Mouse (Mus musculus): ENCODE results near the gene Zbtb11.
"Not testable (repeated sequence)": the region's sequence is repeated elsewhere in the genome, so short reads cannot be mapped to it uniquely, and the experiment has no call there.

The Zbtb11 gene

DNA sequence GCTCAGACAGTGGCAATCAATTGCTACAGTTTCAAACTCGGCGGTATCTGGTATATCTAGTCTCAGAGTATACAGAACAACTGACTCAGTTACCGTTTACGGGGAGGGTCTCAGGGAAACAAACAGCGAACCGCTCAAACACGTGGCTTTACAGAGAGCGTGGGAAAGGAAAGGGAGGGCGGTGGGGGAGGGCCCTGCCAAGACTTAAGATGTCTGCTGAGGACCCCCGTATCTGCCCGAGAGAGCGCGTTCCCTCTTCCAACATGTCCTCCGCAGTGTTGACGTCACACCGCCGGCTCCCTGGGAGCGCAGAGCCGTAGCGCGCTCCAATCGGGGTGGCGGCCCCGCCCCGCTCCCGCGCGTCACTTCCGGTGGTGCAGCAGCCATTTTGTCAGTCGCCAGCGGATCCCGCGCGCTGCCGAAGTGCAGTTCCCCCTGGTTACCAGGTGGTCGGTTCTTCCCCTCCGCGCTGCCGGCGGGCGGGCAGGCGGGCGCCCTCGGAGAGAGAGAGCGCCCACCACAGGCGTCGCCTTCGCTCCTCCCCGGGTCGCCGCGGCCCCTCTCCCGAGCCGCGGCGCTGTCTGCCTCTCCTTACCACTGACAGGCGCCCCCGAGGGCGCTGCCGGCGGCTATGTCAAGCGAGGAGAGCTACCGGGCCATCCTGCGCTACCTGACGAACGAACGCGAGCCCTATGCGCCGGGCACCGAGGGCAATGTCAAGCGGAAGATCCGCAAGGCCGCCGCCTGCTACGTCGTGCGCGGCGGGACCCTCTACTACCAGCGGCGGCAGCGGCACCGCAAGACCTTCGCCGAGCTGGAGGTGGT, at the start of gene Zbtb11:
Gene Zbtb11 (plus strand): TSS at position 453 of the 825 bp plus-strand sequence.
- DNase-seq: peak; percentile 100

DNA sequence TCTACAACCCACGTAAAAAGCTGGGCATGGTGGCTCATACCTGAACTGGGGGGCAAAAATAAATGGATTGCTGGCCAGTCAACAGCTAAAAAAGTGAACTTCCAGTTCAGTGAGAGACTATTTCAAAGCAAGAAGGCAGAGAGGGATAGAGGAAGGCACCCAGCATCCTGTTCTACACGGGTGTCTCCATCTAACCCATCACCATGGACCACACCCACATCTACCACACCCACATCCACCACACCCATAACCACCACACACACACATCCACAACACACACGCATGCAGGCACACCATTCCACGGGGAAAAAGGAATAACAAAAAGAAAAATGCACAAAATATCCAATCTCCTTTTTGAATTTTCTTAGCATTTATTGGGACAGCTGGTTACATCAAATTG, 49.7 kb upstream of the Zbtb11 start:
- no peak for DNase-seq

DNA sequence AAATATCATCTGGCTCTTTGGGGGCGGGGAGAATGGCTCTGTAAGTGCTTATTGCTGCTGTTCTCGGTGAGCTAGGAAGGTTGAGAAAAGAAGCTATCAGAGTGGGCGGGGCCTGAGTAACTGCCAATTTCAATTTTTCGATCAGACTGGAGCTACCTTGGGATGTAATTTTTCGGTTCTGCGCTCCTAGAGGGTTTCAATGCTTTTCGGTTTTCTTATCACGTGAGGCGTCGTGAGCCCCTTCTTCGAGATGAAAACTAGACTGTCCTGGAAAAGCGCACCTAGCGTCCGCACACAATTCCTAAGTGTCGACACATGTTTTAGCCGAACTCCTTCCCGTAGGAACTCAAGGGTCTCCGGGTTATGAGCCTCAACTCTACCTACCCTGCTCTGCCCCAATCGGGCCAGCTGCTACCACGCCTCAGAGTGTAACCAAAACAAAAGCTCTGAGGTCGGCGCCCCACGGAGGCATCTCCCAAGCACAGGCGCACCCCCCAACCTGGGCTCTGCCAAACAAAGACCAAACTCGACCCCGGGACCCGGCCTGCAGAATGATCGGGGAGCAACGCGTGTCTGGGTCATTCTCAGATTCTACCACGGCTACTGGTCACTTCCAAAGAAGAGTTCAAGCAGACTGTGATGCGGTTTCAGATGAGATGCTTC, 39.9 kb upstream of the Zbtb11 start:
- peak; percentile 84 for DNase-seq

DNA sequence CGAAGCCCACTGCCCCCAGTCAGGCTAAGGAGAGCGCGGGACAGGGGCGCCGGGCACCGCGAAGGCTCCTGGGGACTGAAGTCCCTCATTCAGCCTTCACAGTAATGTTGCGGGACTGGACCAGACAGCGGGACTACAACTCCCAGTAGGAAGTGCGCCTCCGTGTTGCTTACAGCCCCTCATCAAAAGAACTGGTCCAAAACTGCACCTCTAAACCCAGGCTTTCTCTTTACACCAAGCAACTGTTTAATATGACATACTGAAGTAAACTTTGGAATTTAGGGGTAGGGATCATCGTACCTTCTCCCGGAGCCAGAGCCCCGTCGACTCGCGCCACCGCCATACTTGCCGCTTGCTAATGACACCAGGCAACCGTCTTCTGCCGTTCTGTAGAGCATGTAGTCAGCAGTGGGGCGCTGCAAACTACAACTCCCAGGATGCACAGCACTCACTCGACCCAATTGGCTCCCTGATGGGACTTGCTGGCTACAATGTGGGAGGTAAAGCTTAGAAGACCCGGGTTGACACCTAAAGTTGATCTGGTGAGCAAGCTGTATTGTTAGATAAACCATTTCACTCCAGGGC, 39.1 kb upstream of the Zbtb11 start, which contains the start of gene Cep97:
Gene Cep97 (minus strand): TSS at position 403 of the 585 bp plus-strand sequence.
- peak; percentile 89 for DNase-seq

DNA sequence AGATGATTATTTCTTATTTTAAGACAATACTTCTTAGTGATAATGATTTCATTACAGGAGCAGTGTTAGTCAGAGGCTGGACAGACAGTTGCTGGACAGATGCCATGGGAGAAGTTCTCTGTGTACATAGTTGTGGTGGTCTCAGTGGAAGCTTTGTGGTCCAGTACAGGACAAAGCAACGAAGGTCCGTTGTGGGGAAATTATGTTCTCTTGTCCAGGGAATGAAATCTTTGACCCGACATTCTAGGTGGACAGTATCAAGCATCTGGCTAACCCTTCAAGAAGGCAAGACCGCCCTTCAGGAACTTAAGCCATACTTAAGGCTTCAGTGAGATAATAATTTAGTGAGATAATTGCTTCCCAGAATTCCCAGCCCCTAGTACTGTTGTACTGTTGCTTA, 34.9 kb upstream of the Zbtb11 start:
- no peak for DNase-seq

DNA sequence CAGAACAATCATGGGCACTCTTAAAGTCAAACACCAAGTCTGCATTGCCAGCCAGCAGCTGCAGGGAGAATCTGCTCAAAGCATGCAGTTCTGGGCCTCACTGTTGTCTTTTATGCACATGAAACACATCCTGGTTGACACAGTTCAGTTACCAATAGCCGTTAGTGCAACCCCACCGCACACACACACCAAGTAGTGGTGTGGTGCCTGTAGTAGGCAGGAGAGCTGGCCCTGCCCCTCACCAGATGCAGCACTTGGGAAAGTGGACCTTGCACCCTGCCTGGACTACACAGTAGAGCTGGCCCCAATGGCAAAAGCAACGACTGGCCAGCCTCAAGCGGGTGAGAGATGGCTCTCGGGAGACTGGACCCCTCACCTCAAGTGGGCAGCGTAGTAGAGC, 34.0 kb upstream of the Zbtb11 start:
- DNase-seq: peak; percentile 73

DNA sequence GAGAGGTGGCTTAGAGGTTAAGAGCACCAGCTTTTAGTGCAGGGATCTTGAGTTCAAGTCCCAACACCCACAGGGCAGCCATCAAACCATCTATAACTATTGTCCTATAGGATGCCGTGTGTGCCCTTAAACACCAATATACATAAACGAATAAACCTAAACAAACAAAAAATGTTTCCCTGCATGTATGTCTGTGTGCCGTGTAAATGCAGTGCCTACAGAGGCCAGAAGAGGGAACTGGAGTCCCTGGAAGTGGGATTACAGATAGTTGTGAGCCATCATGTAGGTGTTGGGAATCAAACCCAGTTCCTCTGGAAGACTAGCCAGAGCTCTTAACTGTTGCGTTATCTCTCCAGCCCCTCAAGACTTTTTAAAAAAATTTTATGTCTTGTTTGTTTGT, 32.9 kb upstream of the Zbtb11 start:
- DNase-seq: peak; percentile 56

DNA sequence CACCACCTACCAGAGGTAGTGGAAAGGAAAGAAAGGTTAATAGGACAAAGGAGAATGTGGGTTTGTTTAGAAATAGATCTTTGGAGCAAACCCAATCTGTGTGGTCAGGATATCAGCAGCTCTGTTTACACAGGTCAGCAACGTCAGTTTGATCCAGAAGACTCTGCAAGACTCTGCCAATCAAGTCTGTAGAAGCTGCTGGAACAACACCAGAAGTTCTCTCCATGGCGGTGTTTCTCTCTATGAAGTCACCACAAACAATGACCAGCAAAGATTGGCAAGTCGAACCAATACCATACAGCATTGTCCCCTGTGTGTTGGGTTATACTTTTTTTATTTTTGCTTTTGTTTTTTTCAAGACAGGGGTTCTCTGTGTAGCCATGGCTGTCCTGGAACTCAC, 26.4 kb upstream of the Zbtb11 start:
- DNase-seq: no peak

DNA sequence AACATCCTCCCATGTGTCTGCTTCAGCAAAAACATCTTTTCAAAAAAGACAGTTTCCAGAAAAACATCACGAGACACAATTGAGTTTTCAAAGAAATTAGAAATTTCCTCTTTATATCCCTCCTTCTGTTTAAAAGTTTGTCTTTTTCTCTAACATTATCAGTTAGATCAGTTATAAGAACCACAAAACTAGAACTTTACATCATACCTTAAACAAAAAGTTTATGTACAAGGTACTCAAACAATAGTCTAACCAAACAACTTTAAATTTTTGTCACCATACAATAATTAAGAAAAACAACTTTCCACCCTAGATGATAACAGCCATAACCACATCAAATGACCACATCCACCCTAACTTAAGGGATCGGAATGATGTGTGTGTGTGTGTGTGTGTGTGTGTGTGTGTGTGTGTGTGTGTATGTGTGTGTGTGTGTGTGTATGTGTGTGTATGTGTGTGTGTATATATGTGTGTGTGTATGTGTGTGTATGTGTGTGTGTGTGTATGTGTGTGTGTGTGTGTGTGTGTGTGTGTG, 25.7 kb upstream of the Zbtb11 start:
- not testable (repeated sequence) for DNase-seq

DNA sequence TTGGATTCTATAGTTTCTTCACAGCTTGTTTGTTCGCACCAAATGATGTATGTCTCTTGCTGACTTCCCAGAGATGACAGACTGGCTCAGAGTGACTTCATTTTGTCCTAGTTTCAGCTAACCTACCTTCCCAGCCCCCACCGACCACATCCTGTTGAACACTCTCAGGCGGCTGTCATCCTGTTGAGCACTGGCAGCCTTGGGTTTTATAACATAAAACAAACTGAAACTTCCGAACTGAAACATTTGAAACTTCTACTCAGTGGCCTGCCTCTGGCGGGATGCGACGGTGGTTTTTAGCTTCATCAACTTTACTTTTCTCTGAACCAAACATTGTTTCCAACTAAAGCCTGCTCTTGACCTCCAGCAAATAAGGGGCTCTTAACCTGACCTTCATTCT, 24.7 kb upstream of the Zbtb11 start:
- peak; percentile 89 for DNase-seq

DNA sequence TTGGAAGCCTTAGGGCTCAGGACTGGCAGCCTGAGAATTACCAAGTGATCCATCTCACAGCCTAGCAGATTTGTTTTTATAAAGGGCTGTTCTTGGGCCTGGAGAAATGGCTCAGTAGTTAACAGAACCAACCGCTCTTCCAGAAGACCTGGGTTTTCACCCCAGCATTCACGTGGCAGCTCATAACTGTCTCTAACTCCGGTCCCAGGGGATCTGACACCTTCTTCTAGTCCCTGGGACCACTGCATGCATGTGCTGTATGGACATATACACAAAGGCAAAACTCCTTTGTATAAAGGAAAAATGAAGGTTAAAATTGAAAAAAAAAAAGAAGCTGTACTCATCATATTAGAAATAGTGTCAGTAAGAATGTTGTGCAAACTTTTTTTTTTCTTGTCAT, 23.2 kb upstream of the Zbtb11 start:
- DNase-seq: no peak

DNA sequence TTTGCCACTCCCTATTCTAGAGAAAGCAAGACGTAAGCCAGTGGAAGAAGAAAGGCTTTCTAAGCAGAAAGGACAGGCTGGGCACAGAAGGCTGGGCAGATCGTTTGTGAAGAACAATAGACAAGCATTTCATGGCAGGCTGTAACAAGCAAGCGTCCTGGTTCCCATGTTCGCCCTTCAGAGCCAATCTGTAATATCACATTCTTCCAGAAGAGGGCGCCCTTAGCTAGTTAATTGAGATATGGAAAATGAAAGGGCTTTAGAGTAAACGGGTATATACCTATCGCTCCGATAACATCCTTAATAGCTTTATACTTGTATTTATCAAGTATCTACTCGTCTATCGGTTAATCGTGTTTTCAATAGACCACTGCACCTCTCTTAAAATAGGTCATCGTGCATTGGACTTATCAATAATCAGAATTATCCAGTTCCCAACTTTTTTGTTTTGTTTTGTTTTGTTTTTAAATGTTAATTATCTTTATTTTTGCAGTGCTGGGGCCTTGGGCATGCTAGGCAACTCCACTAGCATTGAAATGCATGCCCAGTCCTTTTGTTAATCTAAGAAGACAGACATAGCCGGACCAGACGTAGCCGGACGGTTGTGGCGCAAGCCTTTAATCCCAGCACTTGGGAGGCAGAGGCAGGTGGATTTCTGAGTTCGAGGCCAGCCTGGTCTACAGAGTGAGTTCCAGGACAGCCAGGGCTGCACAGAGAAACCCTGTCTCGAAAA, 22.6 kb upstream of the Zbtb11 start:
- DNase-seq: peak; percentile 85

DNA sequence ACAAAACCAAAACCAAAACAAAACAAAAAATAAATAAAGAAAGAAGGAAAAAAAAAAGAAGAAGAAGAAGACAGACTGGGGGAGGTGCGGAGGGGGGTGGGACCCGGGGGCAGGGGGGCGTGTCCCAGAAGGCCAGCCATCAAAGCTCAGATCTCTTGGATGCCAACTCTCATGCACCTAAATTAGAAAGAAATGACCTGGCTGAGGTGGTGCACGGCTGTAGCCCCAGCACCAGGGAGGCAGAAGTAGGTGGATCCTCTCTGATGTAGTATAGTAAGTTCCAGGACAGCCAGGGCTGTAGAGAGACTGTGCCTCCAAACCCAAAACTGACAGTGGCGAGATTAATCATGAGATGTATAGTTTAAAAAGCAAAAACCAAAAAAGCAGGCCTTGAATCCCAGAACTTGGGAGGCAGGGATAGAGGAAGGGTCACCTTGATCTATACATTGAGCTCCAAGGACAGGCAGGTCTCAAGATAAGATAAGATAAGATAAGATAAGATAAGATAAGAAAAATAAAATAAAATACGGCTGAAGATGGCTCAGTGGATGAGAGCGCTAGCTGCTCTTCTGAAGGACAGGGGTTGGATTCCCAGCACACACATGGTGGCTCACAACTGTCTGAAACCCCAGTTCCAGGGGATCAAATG, 21.9 kb upstream of the Zbtb11 start:
- DNase-seq: peak; percentile 55

DNA sequence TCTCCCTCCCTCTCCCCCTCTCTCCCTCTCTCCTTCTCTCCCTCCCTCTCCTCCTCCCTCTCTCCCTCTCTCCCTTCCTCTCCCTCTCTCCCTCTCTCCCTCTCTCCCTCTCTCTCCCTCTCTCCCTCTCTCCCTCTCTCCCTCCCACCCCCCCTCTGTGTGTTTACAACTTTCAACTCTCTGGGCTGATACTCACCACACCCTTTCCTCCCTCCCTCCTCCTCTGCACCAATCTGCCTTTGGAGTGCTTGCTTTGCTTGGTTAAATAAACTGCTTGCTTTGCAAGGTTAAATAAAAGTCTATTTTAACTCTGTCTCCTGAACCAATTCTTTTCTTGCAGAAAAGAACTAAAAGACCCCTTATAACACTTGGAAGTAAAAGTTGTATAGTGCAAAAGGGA, 20.9 kb upstream of the Zbtb11 start:
- no peak for DNase-seq

DNA sequence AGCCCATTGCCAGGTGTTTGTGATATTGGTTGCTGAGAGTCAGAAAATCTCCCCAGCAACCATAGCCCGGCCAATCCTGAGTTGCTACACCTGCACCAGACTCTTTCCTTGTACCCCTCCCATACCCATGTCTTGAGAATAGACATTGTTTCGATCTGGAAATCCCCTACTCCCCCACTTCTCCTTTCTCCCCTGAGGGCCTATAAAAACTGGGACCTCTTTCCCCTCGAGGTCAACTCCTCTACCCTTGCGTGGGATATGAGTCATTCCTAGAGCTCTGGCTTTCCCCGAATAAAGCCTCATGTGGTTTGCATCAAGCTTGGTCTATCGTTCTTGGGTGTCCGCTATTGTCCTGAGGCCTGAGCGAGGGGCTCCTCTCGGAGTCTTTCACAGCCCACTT, 19.5 kb upstream of the Zbtb11 start:
- DNase-seq: not testable (repeated sequence)

DNA sequence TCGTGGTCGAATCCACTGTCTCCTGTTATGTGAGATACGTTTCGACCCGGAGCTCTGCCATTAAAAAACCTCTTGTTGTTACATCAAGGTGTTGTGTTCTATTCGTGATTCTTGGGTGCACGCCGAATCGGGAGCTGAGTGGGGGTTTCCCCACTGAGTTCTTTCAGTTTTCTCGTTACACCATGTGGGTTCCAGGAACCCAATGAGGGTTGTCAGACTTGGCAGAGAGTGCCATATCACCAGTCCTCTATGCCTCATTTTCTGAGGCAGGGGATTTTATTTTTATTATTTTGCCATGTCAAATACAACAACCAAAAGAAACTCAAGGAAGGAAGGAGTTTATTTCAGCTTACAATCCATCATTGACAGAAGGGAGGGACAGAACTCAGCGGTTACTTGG, 10.6 kb upstream of the Zbtb11 start:
- DNase-seq: not testable (repeated sequence)

DNA sequence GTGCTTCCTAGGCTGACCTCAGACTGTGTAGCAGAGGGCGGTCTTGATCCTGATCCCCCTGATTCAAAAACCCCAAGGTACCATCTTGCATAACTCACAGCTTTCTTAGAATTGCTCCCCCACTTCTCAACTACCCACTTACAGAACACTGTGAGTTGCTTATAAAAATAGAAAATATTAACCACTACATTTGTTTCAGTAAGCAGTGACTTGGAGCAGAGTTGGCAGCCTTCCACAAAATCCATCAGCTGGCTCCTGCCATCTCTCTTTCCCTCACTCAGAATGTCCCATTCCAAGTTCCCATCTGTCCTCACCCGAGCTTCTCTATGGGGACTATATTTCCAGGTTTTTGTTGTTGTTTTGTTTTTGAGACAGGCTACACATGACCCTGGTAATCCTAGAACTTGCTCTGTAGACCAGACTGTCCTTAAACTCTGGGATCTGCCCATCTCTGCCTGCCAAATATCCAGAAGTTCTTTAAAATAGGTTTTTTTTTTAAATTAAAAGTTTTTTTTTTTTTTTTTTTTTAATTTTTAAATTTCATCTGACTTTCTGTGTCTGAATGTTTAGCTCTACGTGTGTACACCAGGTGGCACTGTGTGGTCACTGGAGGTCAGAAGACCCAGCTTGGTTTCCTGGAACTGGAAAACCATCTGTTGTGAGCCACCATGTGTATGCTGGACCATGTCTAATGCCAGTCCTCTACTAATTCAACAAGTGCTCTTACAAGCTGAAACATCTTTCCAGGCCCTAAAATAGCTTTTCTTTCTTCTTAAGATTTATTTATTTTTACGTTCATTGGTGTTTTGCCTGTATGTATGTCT, 9.3 kb upstream of the Zbtb11 start:
- DNase-seq: peak; percentile 64

DNA sequence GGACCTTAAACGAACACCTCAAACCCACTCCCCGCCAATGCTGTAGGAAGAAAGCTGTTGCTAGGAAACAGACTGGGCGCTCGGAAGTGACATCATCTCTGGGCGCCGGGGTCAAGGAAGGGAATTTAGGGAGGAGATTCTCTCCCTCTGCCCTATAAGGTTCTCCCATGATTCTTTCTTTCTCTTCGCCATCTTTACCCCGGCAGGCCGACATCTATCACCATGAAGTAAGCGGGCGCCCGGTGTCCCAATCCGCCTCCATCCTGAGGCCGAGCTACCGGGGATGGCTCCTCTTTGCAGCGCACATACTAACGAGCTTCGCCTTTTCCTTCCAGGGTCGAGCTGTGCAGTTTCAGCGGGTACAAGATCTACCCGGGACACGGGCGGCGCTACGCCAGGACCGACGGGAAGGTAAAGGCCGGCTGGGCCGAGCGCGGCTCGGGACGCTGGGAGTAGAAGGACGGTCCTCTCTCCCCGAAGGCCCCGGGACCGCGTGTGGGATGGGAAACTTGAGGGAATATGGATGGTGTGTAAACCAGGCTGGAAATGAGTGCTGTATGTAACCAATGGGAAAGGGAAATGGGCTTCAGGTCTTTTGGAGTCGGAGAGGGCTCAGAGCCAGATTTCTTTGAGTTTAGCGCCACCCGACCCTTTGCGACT, 7.3 kb upstream of the Zbtb11 start, which contains the start of gene Rpl24:
Gene Rpl24 (plus strand): TSS at position 64 of the 660 bp plus-strand sequence.
- DNase-seq: peak; percentile 95

DNA sequence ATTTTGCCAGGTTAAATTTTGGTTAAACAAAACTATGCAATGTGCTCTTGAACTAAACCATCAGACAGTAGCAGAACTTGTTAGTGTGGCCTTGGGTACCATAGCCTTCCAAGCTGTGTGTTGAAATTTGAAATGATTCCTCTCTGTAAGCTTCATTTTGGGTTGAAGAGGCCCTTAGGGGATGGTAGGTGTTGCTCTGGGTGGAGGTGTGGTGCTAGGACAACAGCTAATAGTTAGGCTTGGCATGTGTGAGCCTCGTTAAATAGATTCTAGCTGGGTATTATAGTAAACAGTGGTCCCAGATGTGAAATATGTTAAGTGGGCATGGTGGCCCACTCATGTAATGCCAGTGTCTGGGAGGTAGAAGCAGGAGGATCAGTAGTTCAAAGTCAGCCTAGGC, 6.5 kb upstream of the Zbtb11 start:
- no peak for DNase-seq

DNA sequence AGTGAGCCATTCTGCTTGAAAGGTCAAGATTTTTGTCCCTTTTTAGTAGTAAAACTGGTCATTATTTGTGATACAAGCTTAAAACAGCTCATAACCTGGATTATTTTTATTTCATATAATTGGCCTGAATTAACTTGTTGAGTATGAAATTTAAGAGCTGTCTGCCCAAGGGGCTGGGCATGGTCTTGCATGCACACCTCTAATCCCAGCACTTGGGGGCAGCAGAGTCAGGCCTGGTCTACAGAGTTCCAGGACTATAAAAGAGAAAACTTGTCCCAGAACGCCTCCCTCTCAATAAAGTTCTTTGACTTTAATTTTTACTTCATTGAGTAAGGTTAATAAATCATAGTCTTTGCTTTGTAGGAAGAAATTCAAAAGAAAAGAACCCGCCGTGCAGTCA, 4.5 kb upstream of the Zbtb11 start:
- peak; percentile 71 for DNase-seq

DNA sequence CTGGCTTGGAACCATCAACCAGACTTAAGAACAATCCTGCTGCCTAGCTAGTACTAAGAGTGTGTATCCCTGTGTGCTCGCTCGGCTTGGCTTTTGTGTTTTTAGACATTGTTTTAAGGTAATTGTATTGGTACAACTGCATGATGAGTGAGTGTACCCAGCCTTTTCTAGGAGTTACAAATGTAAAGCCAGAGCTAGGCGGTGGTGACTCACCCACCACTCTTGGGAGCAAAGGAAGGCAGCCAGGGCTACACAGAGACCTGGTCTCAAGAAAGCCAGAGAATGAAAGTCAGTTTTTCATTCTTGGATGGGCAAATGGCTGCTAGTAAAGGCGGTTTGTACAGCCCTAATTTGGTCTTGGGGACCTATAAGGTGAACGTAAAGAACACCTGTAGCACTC, 3.3 kb upstream of the Zbtb11 start:
- DNase-seq: no peak
